Mouse (Mus musculus) olfactory bulb, adult 2 months (tissue): ENCODE measurements at regions not wholly inside any gene's neighbourhood (a gene's known extent, or its start where the extent isn't known, plus 50 kb on each side); places are given as distances from the start of the nearest gene placed in this dataset.

Experiments
- CTCF ChIP-seq: fragments of 200-500 bp; IDR thresholded peaks from 2 replicates; pipeline ENCODE4 v1.5.1; 2012; ENCODE audit warnings: low read depth, mild to moderate bottlenecking, low read length, moderate library complexity; ENCODE audit not compliant: insufficient read depth
- POLR2A ChIP-seq: fragments of 200-500 bp; IDR thresholded peaks from 2 replicates; pipeline ENCODE4 v1.6.1; 2012; ENCODE audit warnings: mild to moderate bottlenecking, low read depth, low read length, moderate library complexity; ENCODE audit not compliant: insufficient read depth

- TF ChIP-seq CTCF (no peak), POLR2A (no peak)
Measured at GRCm38 (mm10) chr11:79877184-79877745, 84.9 kb downstream of the Utp6 start.
